Mouse (Mus musculus) liver, adult (tissue): ENCODE results near the gene Dclk1.

ENCODE experiments used
- GATA4 ChIP-seq: IDR thresholded peaks from 2 replicates; pipeline ENCODE4 v1.6.1; 2014; ENCODE audit warnings: mild to moderate bottlenecking, low read length; ENCODE audit not compliant: insufficient replicate concordance

The Dclk1 gene

GRCm38 (mm10) chr3:55473146-55473545 is 231.0 kb downstream of the Dclk1 start:
- no peak for TF ChIP-seq GATA4

GRCm38 (mm10) chr3:55476694-55477093 is 234.5 kb downstream of the Dclk1 start:
- TF ChIP-seq GATA4: no peak

- TF ChIP-seq GATA4: no peak
Observed at GRCm38 (mm10) chr3:55479306-55479705, 237.1 kb downstream of the Dclk1 start.

GRCm38 (mm10) chr3:55481140-55481539 is 239.0 kb downstream of the Dclk1 start:
- no peak for TF ChIP-seq GATA4

- no peak for TF ChIP-seq GATA4
Observed at GRCm38 (mm10) chr3:55483328-55483727, 241.2 kb downstream of the Dclk1 start.

- TF ChIP-seq GATA4: no peak
Observed at GRCm38 (mm10) chr3:55489231-55489990, 247.2 kb downstream of the Dclk1 start.

GRCm38 (mm10) chr3:55492021-55492420 is 249.9 kb downstream of the Dclk1 start:
- TF ChIP-seq GATA4: no peak

GRCm38 (mm10) chr3:55494348-55494747 is 252.2 kb downstream of the Dclk1 start:
- no peak for TF ChIP-seq GATA4

GRCm38 (mm10) chr3:55495231-55495630 is 253.1 kb downstream of the Dclk1 start:
- TF ChIP-seq GATA4: no peak

GRCm38 (mm10) chr3:55495866-55496265 is 253.7 kb downstream of the Dclk1 start:
- no peak for TF ChIP-seq GATA4

GRCm38 (mm10) chr3:55496462-55496941 is 254.3 kb downstream of the Dclk1 start:
- TF ChIP-seq GATA4: no peak

GRCm38 (mm10) chr3:55499298-55499697 is 257.1 kb downstream of the Dclk1 start:
- no peak for TF ChIP-seq GATA4

GRCm38 (mm10) chr3:55510198-55510597 is 268.0 kb downstream of the Dclk1 start:
- no peak for TF ChIP-seq GATA4

- TF ChIP-seq GATA4: no peak
Observed at GRCm38 (mm10) chr3:55511658-55512057, 269.5 kb downstream of the Dclk1 start.

- no peak for TF ChIP-seq GATA4
Observed at GRCm38 (mm10) chr3:55515966-55516365, 273.8 kb downstream of the Dclk1 start.

- no peak for TF ChIP-seq GATA4
Observed at GRCm38 (mm10) chr3:55517454-55518014, 275.4 kb downstream of the Dclk1 start.
